Mouse (Mus musculus): ENCODE measurements around the gene Nlk. TPM values are rescaled to one million over a fixed set of nuclear protein-coding genes. Genes with fewer than 3 reads are reported as not detected.

Gene Nlk
- polyA plus RNA-seq, 2 experiments: 3.2 to 4.4 TPM

- H3K9ac ChIP-seq (replicated peaks): 0 out of 2 replicates have a peak overlapping the region, but pooled peaks have one; percentile 31
- ATAC-seq (ENCODE audit: insufficient read depth) (0 out of 2 replicates have a peak, but pooled peaks have one; percentile 1), DNase-seq (ENCODE audit: low read depth in 3 of 3, low spot score in 3 of 3) (no peak)
- no peaks in the 10 kb centered on the region for H3K36me3 ChIP-seq (replicated peaks; ENCODE audit: control insufficient read depth, insufficient read depth, low read depth)
- WGBS (ENCODE audit: insufficient replicate concordance): 22% methylated on average over 6 of the region's 6 CpGs
- TF ChIP-seq CTCF (IDR thresholded peaks at IDR 0.05; ENCODE audit: low read depth) (no peak), EP300 (IDR thresholded peaks at IDR 0.05; ENCODE audit: low read depth) (no peak)
- H3K4me1 ChIP-seq (replicated peaks; ENCODE audit: control insufficient read depth in 2 of 2, insufficient read depth in 2 of 2, low read length in 1 of 2): peaks cover 6 to 32% of the 10 kb centered on the region in 2 experiments
- peak overlapping the region; percentile 87 for H3K4me2 ChIP-seq (ENCODE audit: low read depth)
- no peaks in the 10 kb centered on the region for H3K9me3 ChIP-seq (ENCODE audit: control insufficient read depth, low read length)
- H3K27ac ChIP-seq: no peak overlapping the region
- H3K4me3 ChIP-seq (ENCODE audit: insufficient read depth in 1 of 2, low read depth in 2 of 2, low read length in 2 of 2): peak overlapping the region; percentile 46 to 76
- no peaks in the 10 kb centered on the region for H3K27me3 ChIP-seq (ENCODE audit: control insufficient read depth, insufficient read depth, low read length)
Observed at GRCm38 (mm10) chr11:78551059-78551398, 146.1 kb downstream of the Nlk start.

- H3K4me3 ChIP-seq (ENCODE audit: insufficient read depth in 1 of 2, low read depth in 2 of 2, low read length in 2 of 2): peak within 1 kb of the TSS; percentile 70 to 76
- H3K27me3 ChIP-seq (ENCODE audit: control insufficient read depth, insufficient read depth, low read length): no peaks in the 10 kb centered on the region
- peak within 1 kb of the TSS; percentile 5 for H3K27ac ChIP-seq
- TF ChIP-seq CTCF (IDR thresholded peaks at IDR 0.05; ENCODE audit: low read depth): peak; percentile 51
- no peak for TF ChIP-seq EP300 (IDR thresholded peaks at IDR 0.05; ENCODE audit: low read depth)
- H3K4me1 ChIP-seq (replicated peaks; ENCODE audit: control insufficient read depth in 2 of 2, insufficient read depth in 2 of 2, low read length in 1 of 2): peaks cover 6 to 29% of the 10 kb centered on the region in 2 experiments
- ATAC-seq (ENCODE audit: insufficient read depth) (peak; percentile 100), DNase-seq (ENCODE audit: low read depth in 3 of 3, low spot score in 3 of 3) (peak; percentile 92 to 93 (median 93))
- no peaks in the 10 kb centered on the region for H3K9me3 ChIP-seq (ENCODE audit: control insufficient read depth, low read length)
- peak within 1 kb of the TSS; percentile 71 for H3K9ac ChIP-seq (replicated peaks)
- no peaks in the 10 kb centered on the region for H3K36me3 ChIP-seq (replicated peaks; ENCODE audit: control insufficient read depth, insufficient read depth, low read depth)
- peak within 1 kb of the TSS; percentile 87 for H3K4me2 ChIP-seq (ENCODE audit: low read depth)
- WGBS (ENCODE audit: insufficient replicate concordance): under 1% methylated on average over 60 of the region's 60 CpGs
Observed at GRCm38 (mm10) chr11:78550168-78551058, 146.8 kb downstream of the Nlk start, which contains the start of gene Tmem97. Gene Tmem97, minus strand, starts transcription at chr11:78550777.

GRCm38 (mm10) chr11:78549491-78549987 lies 147.6 kb downstream of the Nlk start:
- H3K9ac ChIP-seq (replicated peaks): peak overlapping the region; percentile 71
- H3K27ac ChIP-seq: peak overlapping the region; percentile 5; the same call in 1 of the 2 replicates
- H3K9me3 ChIP-seq (ENCODE audit: control insufficient read depth, low read length): no peaks in the 10 kb centered on the region
- H3K4me1 ChIP-seq (replicated peaks; ENCODE audit: control insufficient read depth in 2 of 2, insufficient read depth in 2 of 2, low read length in 1 of 2): peaks cover 6 to 30% of the 10 kb centered on the region in 2 experiments
- WGBS (ENCODE audit: insufficient replicate concordance): 4% methylated on average over 5 of the region's 5 CpGs
- no peaks in the 10 kb centered on the region for H3K36me3 ChIP-seq (replicated peaks; ENCODE audit: control insufficient read depth, insufficient read depth, low read depth)
- no peak for TF ChIP-seq CTCF (IDR thresholded peaks at IDR 0.05; ENCODE audit: low read depth)
- no peak for TF ChIP-seq EP300 (IDR thresholded peaks at IDR 0.05; ENCODE audit: low read depth)
- no peaks in the 10 kb centered on the region for H3K27me3 ChIP-seq (ENCODE audit: control insufficient read depth, insufficient read depth, low read length)
- peak overlapping the region; percentile 87 for H3K4me2 ChIP-seq (ENCODE audit: low read depth)
- DNase-seq (ENCODE audit: low read depth in 3 of 3, low spot score in 3 of 3): no peak
- no peak for ATAC-seq (ENCODE audit: insufficient read depth)
- peak overlapping the region; percentile 70 to 76 for H3K4me3 ChIP-seq (ENCODE audit: insufficient read depth in 1 of 2, low read depth in 2 of 2, low read length in 2 of 2)

DNA sequence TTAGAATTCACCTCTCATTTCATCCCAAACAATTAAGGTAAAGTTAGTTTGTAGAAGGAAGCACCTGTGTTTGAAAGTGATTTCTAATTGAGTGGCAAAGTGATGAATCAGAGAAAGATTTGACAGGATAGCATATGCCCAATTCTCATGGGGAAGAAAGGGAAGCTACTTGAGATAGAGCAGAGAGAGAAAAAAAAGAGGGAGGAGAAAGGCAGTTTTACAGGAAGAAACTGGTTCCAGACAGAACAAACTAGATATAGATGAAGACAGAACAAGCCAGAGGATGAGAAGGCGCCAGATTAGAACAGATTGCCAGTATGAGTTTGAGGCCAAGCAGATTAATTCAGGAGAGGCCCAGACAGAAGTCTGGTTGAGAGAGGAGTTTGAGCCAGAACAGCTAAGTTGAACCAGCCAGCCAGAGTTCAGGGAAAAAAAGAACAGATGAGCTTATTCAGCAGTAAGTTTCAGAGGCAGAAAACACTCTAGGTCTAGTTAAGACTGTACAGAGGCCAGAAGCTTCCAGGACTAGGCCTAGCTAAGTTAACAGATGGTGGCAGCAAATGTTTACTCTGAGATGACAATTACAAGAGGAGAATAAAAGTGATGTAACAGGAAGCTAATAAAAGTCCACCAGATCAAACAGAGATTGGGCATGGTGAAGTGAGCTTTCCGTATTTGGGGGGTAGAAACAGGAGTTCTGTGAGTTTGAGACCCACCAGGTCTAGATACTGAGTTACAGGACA lies 149.3 kb downstream of the Nlk start:
- H3K4me2 ChIP-seq (ENCODE audit: low read depth): peak overlapping the region; percentile 87
- DNase-seq (ENCODE audit: low read depth in 3 of 3, low spot score in 3 of 3): no peak
- H3K36me3 ChIP-seq (replicated peaks; ENCODE audit: control insufficient read depth, insufficient read depth, low read depth): peaks cover 4% of the 10 kb centered on the region
- H3K9ac ChIP-seq (replicated peaks): no peak overlapping the region
- H3K4me3 ChIP-seq (ENCODE audit: insufficient read depth in 1 of 2, low read depth in 2 of 2, low read length in 2 of 2): no peak overlapping the region; a peak in 1 of 4 replicates
- ATAC-seq (ENCODE audit: insufficient read depth): no peak
- no peaks in the 10 kb centered on the region for H3K9me3 ChIP-seq (ENCODE audit: control insufficient read depth, low read length)
- no peaks in the 10 kb centered on the region for H3K27me3 ChIP-seq (ENCODE audit: control insufficient read depth, insufficient read depth, low read length)
- 43% methylated on average over 2 of the region's 2 CpGs for WGBS (ENCODE audit: insufficient replicate concordance)
- H3K27ac ChIP-seq: no peak overlapping the region
- no peak for TF ChIP-seq EP300 (IDR thresholded peaks at IDR 0.05; ENCODE audit: low read depth)
- H3K4me1 ChIP-seq (replicated peaks; ENCODE audit: control insufficient read depth in 2 of 2, insufficient read depth in 2 of 2, low read length in 1 of 2): peaks cover 6 to 30% of the 10 kb centered on the region in 2 experiments

All from liver, embryonic 14.5 days (tissue).